Mouse (Mus musculus): ENCODE data around the gene Gpr4. TPM values are rescaled to one million over a fixed set of nuclear protein-coding genes. Genes with fewer than 3 reads are reported as not detected.

Gpr4 gene
- polyA plus RNA-seq, 1 experiment from 2014 or later, result 1.3 TPM

DNA sequence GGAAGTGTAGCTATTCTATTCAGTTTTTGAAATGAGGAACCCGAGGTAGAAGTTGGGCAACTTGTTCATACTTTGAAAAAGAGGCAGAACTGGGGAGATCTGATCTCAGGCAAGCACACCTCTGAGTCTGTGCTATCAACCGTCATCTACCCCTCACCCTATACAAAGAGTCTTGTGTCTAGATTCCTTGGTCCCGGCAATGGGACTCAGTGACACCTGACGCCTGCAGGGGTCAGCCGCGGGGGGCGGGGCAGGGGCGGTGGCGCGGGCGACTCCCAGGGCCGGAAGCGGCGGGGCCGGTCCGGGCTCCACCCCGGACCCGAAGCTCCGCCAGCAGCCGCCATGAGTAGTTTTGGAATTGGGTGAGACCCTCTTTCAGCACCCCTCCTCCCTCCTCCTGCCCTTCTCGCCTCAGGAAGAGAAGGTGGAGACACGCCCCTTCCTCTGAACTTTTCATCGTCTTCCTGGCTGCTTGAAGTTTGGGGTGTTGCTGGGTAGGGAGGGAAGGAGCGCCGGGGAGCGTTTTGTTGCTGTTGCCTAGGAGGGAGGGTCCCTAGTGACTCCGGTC lies 31.4 kb upstream of the Gpr4 start:
- Histone ChIP-seq H3K36me3 (ENCODE audit: control insufficient read depth, insufficient read depth) (no peaks in the 10 kb centered on the region; the same call in 1 of the 2 replicates), H3K9me3 (ENCODE audit: control insufficient read depth) (0 out of 2 replicates have a peak, but pooled peaks cover 4% of the 10 kb centered on the region), H3K4me3 (ENCODE audit: low read depth, low read length) (peak overlapping the region; percentile 61), H3K4me1 (replicated peaks; ENCODE audit: control insufficient read depth, insufficient read depth, low read length) (0 out of 2 replicates have a peak, but pooled peaks cover 4% of the 10 kb centered on the region), H3K9ac (ENCODE audit: low read depth, low read length) (peak overlapping the region; percentile 52), H3K27ac (ENCODE audit: low read depth, low read length) (no peak overlapping the region), H3K4me2 (replicated peaks; ENCODE audit: low read depth) (peak overlapping the region; percentile 85), H3K27me3 (replicated peaks; ENCODE audit: control insufficient read depth, insufficient read depth, low read length) (peaks cover 41% of the 10 kb centered on the region)
- ATAC-seq, result no peak
- WGBS, result 2% methylated on average over 24 of the region's 27 CpGs
- TF ChIP-seq CTCF (IDR thresholded peaks at IDR 0.05; ENCODE audit: low read depth), result 0 out of 2 replicates have a peak, but pooled peaks have one; percentile 15

DNA sequence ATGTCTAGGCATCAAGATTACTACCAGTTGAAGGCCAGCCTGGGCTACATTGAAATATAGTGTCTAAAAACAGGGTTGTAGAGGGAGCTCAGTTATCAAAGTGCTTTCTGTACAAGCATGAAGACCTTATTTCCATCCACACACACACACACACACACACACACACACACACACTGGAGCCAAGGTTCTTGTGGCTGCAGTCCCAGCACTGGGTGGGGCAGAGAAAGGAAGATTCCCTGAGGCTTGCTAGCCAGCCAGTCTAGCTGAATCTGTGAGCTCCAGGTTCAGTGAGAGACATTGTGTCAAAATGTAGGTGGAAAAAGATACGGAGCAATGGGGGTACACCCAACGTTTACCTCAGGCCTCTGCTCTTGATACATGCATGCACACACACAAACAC lies 28.1 kb upstream of the Gpr4 start:
- Histone ChIP-seq H3K36me3 (ENCODE audit: control insufficient read depth, insufficient read depth) (peaks cover 5% of the 10 kb centered on the region; the same call in 1 of the 2 replicates), H3K4me3 (ENCODE audit: low read depth, low read length) (no peak overlapping the region), H3K9me3 (ENCODE audit: control insufficient read depth) (no peaks in the 10 kb centered on the region), H3K27ac (ENCODE audit: low read depth, low read length) (no peak overlapping the region), H3K4me1 (replicated peaks; ENCODE audit: control insufficient read depth, insufficient read depth, low read length) (0 out of 2 replicates have a peak, but pooled peaks cover 4% of the 10 kb centered on the region), H3K9ac (ENCODE audit: low read depth, low read length) (no peak overlapping the region), H3K27me3 (replicated peaks; ENCODE audit: control insufficient read depth, insufficient read depth, low read length) (peaks cover 9% of the 10 kb centered on the region), H3K4me2 (replicated peaks; ENCODE audit: low read depth) (no peak overlapping the region)
- TF ChIP-seq CTCF (IDR thresholded peaks at IDR 0.05; ENCODE audit: low read depth), result no peak
- no peak for ATAC-seq
- 83% methylated on average over 2 of the region's 2 CpGs for WGBS

DNA sequence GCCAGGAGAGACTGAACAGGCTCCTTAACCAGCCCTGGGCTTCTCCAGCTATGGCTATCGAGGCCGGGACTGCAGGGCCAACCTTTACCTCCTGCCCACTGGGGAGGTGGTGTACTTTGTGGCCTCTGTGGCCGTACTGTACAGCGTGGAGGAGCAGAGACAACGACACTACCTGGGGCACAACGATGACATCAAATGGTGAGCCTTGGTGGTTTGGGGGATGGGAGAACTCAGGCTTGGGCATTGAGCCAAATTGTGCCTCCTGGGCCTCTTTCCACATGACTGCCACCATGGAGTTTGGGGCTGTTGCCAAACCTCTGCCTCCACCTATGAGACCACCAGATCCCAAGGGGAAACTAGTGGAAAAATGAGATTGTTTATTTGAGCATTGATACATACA lies 27.6 kb upstream of the Gpr4 start:
- 69% methylated on average over 6 of the region's 6 CpGs for WGBS
- no peak for TF ChIP-seq CTCF (IDR thresholded peaks at IDR 0.05; ENCODE audit: low read depth)
- H3K27ac ChIP-seq (ENCODE audit: low read depth, low read length), result no peak overlapping the region
- H3K4me1 ChIP-seq (replicated peaks; ENCODE audit: control insufficient read depth, insufficient read depth, low read length), result 0 out of 2 replicates have a peak, but pooled peaks cover 4% of the 10 kb centered on the region
- peak; percentile 15; the same call in 1 of the 2 replicates for ATAC-seq
- H3K4me3 ChIP-seq (ENCODE audit: low read depth, low read length), result no peak overlapping the region
- H3K4me2 ChIP-seq (replicated peaks; ENCODE audit: low read depth), result no peak overlapping the region
- peaks cover 4% of the 10 kb centered on the region; the same call in 1 of the 2 replicates for H3K27me3 ChIP-seq (replicated peaks; ENCODE audit: control insufficient read depth, insufficient read depth, low read length)
- no peak overlapping the region for H3K9ac ChIP-seq (ENCODE audit: low read depth, low read length)
- H3K9me3 ChIP-seq (ENCODE audit: control insufficient read depth), result no peaks in the 10 kb centered on the region
- H3K36me3 ChIP-seq (ENCODE audit: control insufficient read depth, insufficient read depth), result peaks cover 5% of the 10 kb centered on the region; the same call in 1 of the 2 replicates

DNA sequence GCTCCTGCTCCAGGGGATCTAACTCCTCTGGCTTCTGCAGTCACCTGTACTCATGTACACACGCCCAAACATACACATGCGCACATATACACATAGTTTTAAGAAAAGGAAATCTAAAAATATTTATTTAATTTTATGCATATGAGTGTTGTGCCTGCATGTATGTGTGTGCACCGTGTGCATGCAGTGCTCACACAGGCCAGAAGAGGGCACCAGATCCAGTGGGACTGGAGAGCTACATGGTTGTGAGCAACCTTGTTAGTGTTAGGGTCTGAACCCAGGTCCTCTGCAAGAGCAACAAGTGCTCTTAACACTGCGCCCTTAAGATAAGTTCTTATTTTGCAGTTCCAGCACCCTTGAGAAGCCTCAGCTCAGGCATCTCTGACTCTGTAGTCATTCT lies 17.7 kb upstream of the Gpr4 start:
- WGBS, result 96% methylated on average over 4 of the region's 4 CpGs
- Histone ChIP-seq H3K36me3 (ENCODE audit: control insufficient read depth, insufficient read depth) (peaks cover 14% of the 10 kb centered on the region; the same call in 1 of the 2 replicates), H3K27ac (ENCODE audit: low read depth, low read length) (no peak overlapping the region), H3K27me3 (replicated peaks; ENCODE audit: control insufficient read depth, insufficient read depth, low read length) (no peaks in the 10 kb centered on the region), H3K4me3 (ENCODE audit: low read depth, low read length) (no peak overlapping the region), H3K9ac (ENCODE audit: low read depth, low read length) (no peak overlapping the region), H3K4me2 (replicated peaks; ENCODE audit: low read depth) (no peak overlapping the region), H3K4me1 (replicated peaks; ENCODE audit: control insufficient read depth, insufficient read depth, low read length) (no peaks in the 10 kb centered on the region), H3K9me3 (ENCODE audit: control insufficient read depth) (no peaks in the 10 kb centered on the region)
- TF ChIP-seq CTCF (IDR thresholded peaks at IDR 0.05; ENCODE audit: low read depth), result peak; percentile 46
- no peak for ATAC-seq

DNA sequence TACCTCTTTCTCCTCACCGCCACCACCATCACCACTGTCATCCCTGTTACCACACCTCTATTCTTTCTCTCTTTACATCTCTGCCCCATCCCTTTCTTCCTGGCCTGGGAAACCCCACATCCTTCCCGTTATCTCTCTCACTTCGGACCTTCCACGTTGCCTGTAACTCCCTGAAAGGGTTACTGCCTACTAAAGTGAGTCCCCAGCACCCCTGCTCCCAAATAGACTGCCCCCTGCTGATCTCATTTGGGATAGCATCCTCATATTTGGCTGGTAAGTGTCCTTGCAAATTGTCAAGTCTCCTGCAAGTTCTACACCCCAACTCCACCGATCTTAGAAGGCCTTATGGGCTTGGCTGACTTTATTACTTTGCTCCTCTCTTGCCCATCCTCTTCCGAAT lies 15.7 kb upstream of the Gpr4 start:
- Histone ChIP-seq H3K27ac (ENCODE audit: low read depth, low read length) (no peak overlapping the region), H3K9ac (ENCODE audit: low read depth, low read length) (no peak overlapping the region), H3K4me2 (replicated peaks; ENCODE audit: low read depth) (no peak overlapping the region), H3K9me3 (ENCODE audit: control insufficient read depth) (no peaks in the 10 kb centered on the region), H3K36me3 (ENCODE audit: control insufficient read depth, insufficient read depth) (peaks cover 14% of the 10 kb centered on the region; the same call in 1 of the 2 replicates), H3K27me3 (replicated peaks; ENCODE audit: control insufficient read depth, insufficient read depth, low read length) (no peaks in the 10 kb centered on the region), H3K4me1 (replicated peaks; ENCODE audit: control insufficient read depth, insufficient read depth, low read length) (no peaks in the 10 kb centered on the region), H3K4me3 (ENCODE audit: low read depth, low read length) (no peak overlapping the region)
- 61% methylated on average over 6 of the region's 6 CpGs for WGBS
- peak; percentile 72 for TF ChIP-seq CTCF (IDR thresholded peaks at IDR 0.05; ENCODE audit: low read depth)
- ATAC-seq, result no peak

DNA sequence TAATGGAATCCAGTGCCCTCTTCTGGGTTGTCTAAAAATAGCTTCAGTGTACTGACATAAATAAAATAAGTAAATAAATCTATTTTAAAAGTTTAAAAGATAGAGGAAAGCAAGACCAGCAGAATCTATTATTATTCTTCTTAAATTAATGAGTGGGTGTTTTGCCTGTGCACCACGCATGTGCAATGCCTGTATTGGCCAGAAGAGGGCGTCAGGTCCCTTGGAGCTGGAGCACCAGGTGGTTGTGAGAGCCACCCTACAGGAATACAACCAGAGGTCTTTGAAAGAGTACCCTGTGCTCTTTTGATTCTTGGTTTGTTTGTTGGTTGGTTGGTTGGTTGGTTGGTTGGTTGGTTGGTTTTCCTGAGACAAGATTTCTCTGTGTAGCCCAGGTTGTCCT lies 14.4 kb upstream of the Gpr4 start:
- H3K9ac ChIP-seq (ENCODE audit: low read depth, low read length), result no peak overlapping the region
- no peak for ATAC-seq
- 42% methylated on average over 2 of the region's 2 CpGs for WGBS
- H3K9me3 ChIP-seq (ENCODE audit: control insufficient read depth), result no peaks in the 10 kb centered on the region
- H3K4me1 ChIP-seq (replicated peaks; ENCODE audit: control insufficient read depth, insufficient read depth, low read length), result no peaks in the 10 kb centered on the region
- TF ChIP-seq CTCF (IDR thresholded peaks at IDR 0.05; ENCODE audit: low read depth), result peak; percentile 74
- no peaks in the 10 kb centered on the region for H3K27me3 ChIP-seq (replicated peaks; ENCODE audit: control insufficient read depth, insufficient read depth, low read length)
- no peak overlapping the region for H3K27ac ChIP-seq (ENCODE audit: low read depth, low read length)
- H3K4me3 ChIP-seq (ENCODE audit: low read depth, low read length), result no peak overlapping the region
- H3K4me2 ChIP-seq (replicated peaks; ENCODE audit: low read depth), result no peak overlapping the region
- H3K36me3 ChIP-seq (ENCODE audit: control insufficient read depth, insufficient read depth), result peaks cover 7% of the 10 kb centered on the region; the same call in 1 of the 2 replicates

Data from intestine, postnatal 0 days (tissue).